Mouse (Mus musculus) neural tube, embryonic 13.5 days (tissue): ENCODE results near the gene Qrfpr. TPM values are rescaled to one million over a fixed set of nuclear protein-coding genes. Genes with fewer than 3 reads are reported as not detected.

Source experiments
- ATAC-seq: fragments of 200-750 bp; cut with Nextera tagmentation; 2 replicates; pipeline ENCODE4 v1.8.0; 2017; ENCODE audit warnings: low read depth, mild to moderate bottlenecking, moderate TSS enrichment, moderate library complexity
- H3K27ac ChIP-seq: fragments of 300-500 bp; sonication (generic); replicated peaks from 2 replicates; pipeline ENCODE4 v1.5.1; 2015; ENCODE audit warnings: moderate library complexity, mild to moderate bottlenecking, inconsistent platforms
- H3K27me3 ChIP-seq: fragments of 300-500 bp; sonication (generic); 2 replicates; pipeline ENCODE4 v1.6.1; 2015; ENCODE audit warnings: mild to moderate bottlenecking, inconsistent platforms
- H3K36me3 ChIP-seq: fragments of 300-500 bp; sonication (generic); 2 replicates; pipeline ENCODE4 v1.6.1; 2015; ENCODE audit warnings: mild to moderate bottlenecking, inconsistent platforms
- H3K4me1 ChIP-seq: fragments of 300-500 bp; sonication (generic); replicated peaks from 2 replicates; pipeline ENCODE4 v1.6.1; 2015; ENCODE audit warnings: inconsistent platforms
- H3K4me2 ChIP-seq: fragments of 300-500 bp; sonication (generic); 2 replicates; pipeline ENCODE4 v1.6.1; 2015; ENCODE audit warnings: inconsistent platforms, mild to moderate bottlenecking, moderate library complexity
- H3K4me3 ChIP-seq: fragments of 300-500 bp; sonication (generic); 2 replicates; pipeline ENCODE4 v1.5.1; 2015; ENCODE audit warnings: mild to moderate bottlenecking, inconsistent platforms
- H3K9ac ChIP-seq: fragments of 300-500 bp; sonication (generic); 2 replicates; pipeline ENCODE4 v1.6.1; 2015; ENCODE audit warnings: moderate library complexity, mild to moderate bottlenecking, inconsistent platforms
- H3K9me3 ChIP-seq: fragments of 300-500 bp; sonication (generic); 2 replicates; pipeline ENCODE4 v1.6.1; 2016; ENCODE audit warnings: inconsistent platforms
- WGBS: fragments of 180-500 bp; shearing (Covaris S2); methylation state at CpG from one replicate; pipeline ENCODE4 v1.1.7; 2015; 5-methylcytosine and 5-hydroxymethylcytosine counted together
- polyA plus RNA-seq: library from polyadenylated mRNA; unstranded; fragments of >200 nt; fragmentation: Nextera tagmentation; extraction: Ambion mirVana; gene quantifications from 2 replicates; pipeline ENCODE4 v1.2.1, GENCODE M21; 2015

The Qrfpr gene
- polyA plus RNA-seq, 1 experiment from 2014 or later, result 0.59 TPM

GRCm38 (mm10) chr3:36207520-36208264 is 14.4 kb downstream of the Qrfpr start:
- Histone ChIP-seq H3K9me3 (no peaks in the 10 kb centered on the region), H3K4me2 (no peak overlapping the region), H3K4me3 (no peak overlapping the region), H3K27me3 (no peaks in the 10 kb centered on the region), H3K36me3 (no peaks in the 10 kb centered on the region), H3K4me1 (no peaks in the 10 kb centered on the region), H3K9ac (no peak overlapping the region), H3K27ac (no peak overlapping the region)
- WGBS, result 72% methylated on average over 19 of the region's 19 CpGs
- ATAC-seq, result no peak

- Histone ChIP-seq H3K4me3 (no peak overlapping the region), H3K27ac (no peak overlapping the region), H3K9me3 (no peaks in the 10 kb centered on the region), H3K4me2 (no peak overlapping the region), H3K36me3 (no peaks in the 10 kb centered on the region), H3K27me3 (no peaks in the 10 kb centered on the region), H3K4me1 (no peaks in the 10 kb centered on the region), H3K9ac (no peak overlapping the region)
- ATAC-seq, result no peak
- 78% methylated on average over 7 of the region's 7 CpGs for WGBS
Measured at GRCm38 (mm10) chr3:36202932-36203331, 19.2 kb downstream of the Qrfpr start.

GRCm38 (mm10) chr3:36201098-36201497 is 21.0 kb downstream of the Qrfpr start:
- Histone ChIP-seq H3K9me3 (no peaks in the 10 kb centered on the region), H3K4me1 (no peaks in the 10 kb centered on the region), H3K27ac (no peak overlapping the region), H3K4me3 (no peak overlapping the region), H3K27me3 (no peaks in the 10 kb centered on the region), H3K9ac (no peak overlapping the region), H3K4me2 (no peak overlapping the region), H3K36me3 (no peaks in the 10 kb centered on the region)
- WGBS, result 70% methylated on average over 5 of the region's 5 CpGs
- no peak for ATAC-seq

DNA sequence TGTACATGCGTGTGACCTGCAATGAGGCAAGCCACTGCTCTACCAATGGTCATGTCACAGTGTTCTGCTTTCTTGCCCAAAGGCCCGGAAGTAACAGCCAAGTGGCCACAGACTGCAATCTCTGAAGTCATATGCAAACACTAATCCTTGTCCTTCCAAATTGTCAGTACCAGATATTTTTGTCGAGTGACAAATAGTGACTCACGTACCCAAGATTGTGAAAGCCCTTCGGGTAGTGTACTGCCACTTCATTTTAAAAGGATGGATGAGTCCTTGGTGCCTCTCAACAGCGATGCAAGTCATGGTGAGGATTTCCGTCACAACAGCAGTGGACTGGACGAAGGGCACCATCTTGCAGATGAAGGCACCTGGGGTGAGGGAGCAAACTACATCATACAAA is 32.9 kb downstream of the Qrfpr start:
- no peak overlapping the region for H3K4me3 ChIP-seq
- ATAC-seq, result no peak
- WGBS, result 92% methylated on average over 8 of the region's 8 CpGs
- H3K9me3 ChIP-seq, result no peaks in the 10 kb centered on the region
- no peak overlapping the region for H3K9ac ChIP-seq
- H3K27me3 ChIP-seq, result no peaks in the 10 kb centered on the region
- H3K4me1 ChIP-seq, result no peaks in the 10 kb centered on the region
- H3K4me2 ChIP-seq, result no peak overlapping the region
- H3K27ac ChIP-seq, result no peak overlapping the region
- no peaks in the 10 kb centered on the region for H3K36me3 ChIP-seq

GRCm38 (mm10) chr3:36186510-36186909 is 35.6 kb downstream of the Qrfpr start:
- 88% methylated on average over 4 of the region's 4 CpGs for WGBS

DNA sequence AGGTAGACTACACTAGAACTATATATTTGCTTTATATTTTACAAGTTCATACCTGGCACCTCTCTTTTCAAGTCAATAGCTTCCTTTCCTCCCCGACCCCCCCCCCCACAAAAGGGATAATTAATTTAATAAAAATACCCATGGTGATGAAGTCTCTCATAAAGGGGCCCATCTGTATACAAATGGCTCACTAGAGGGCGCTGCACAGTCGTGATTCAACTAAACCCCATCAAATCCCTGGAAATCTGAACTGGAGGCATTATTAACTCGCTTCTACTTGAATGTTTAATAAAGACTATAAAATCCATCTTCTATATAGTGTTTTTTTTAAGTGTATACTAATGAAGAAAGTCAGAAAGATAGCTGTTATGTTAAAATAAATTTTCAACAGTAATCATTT is 40.6 kb downstream of the Qrfpr start:
- Histone ChIP-seq H3K27ac (no peak overlapping the region), H3K27me3 (no peaks in the 10 kb centered on the region), H3K9me3 (no peaks in the 10 kb centered on the region), H3K4me2 (no peak overlapping the region), H3K9ac (no peak overlapping the region), H3K36me3 (no peaks in the 10 kb centered on the region), H3K4me3 (no peak overlapping the region), H3K4me1 (no peaks in the 10 kb centered on the region)
- WGBS, result 7% methylated on average over 4 of the region's 4 CpGs
- no peak for ATAC-seq

More at GRCm38 (mm10) chr3:36186510-36186909, 35.6 kb downstream of the Qrfpr start:
- ATAC-seq, result no peak
- Histone ChIP-seq H3K36me3 (no peaks in the 10 kb centered on the region), H3K27me3 (no peaks in the 10 kb centered on the region), H3K9me3 (no peaks in the 10 kb centered on the region), H3K4me2 (no peak overlapping the region), H3K9ac (no peak overlapping the region), H3K4me3 (no peak overlapping the region), H3K27ac (no peak overlapping the region), H3K4me1 (no peaks in the 10 kb centered on the region)

- Histone ChIP-seq H3K4me2 (no peak overlapping the region), H3K9ac (no peak overlapping the region), H3K9me3 (no peaks in the 10 kb centered on the region), H3K4me3 (no peak overlapping the region), H3K27ac (no peak overlapping the region), H3K36me3 (peaks cover 10% of the 10 kb centered on the region), H3K27me3 (no peaks in the 10 kb centered on the region), H3K4me1 (no peaks in the 10 kb centered on the region)
- ATAC-seq, result no peak
- WGBS, result 97% methylated on average over 2 of the region's 2 CpGs
Measured at GRCm38 (mm10) chr3:36173761-36174160, 48.4 kb downstream of the Qrfpr start.

- ATAC-seq, result no peak
- Histone ChIP-seq H3K4me1 (no peaks in the 10 kb centered on the region), H3K36me3 (peaks cover 30% of the 10 kb centered on the region), H3K9me3 (no peaks in the 10 kb centered on the region), H3K4me3 (no peak overlapping the region), H3K27ac (no peak overlapping the region), H3K4me2 (no peak overlapping the region), H3K27me3 (no peaks in the 10 kb centered on the region), H3K9ac (no peak overlapping the region)
- WGBS, result 96% methylated on average over 1 of the region's 1 CpGs
Measured at GRCm38 (mm10) chr3:36171348-36171747, 50.8 kb downstream of the Qrfpr start.

GRCm38 (mm10) chr3:36170670-36171210 is 51.4 kb downstream of the Qrfpr start:
- Histone ChIP-seq H3K9me3 (peaks cover 1% of the 10 kb centered on the region; the same call in 1 of the 2 replicates), H3K4me2 (no peak overlapping the region), H3K27ac (no peak overlapping the region), H3K36me3 (peaks cover 36% of the 10 kb centered on the region), H3K27me3 (no peaks in the 10 kb centered on the region), H3K9ac (no peak overlapping the region), H3K4me3 (no peak overlapping the region), H3K4me1 (no peaks in the 10 kb centered on the region)
- WGBS, result 94% methylated on average over 1 of the region's 1 CpGs
- ATAC-seq, result no peak

- Histone ChIP-seq H3K9me3 (peaks cover 8% of the 10 kb centered on the region; the same call in 1 of the 2 replicates), H3K36me3 (peaks cover 11% of the 10 kb centered on the region), H3K9ac (no peak overlapping the region), H3K27ac (no peak overlapping the region), H3K4me1 (peaks cover 34% of the 10 kb centered on the region), H3K27me3 (no peaks in the 10 kb centered on the region), H3K4me2 (no peak overlapping the region), H3K4me3 (no peak overlapping the region)
- ATAC-seq, result no peak
- WGBS, result 29% methylated on average over 5 of the region's 5 CpGs
Measured at GRCm38 (mm10) chr3:36155268-36155667, 66.8 kb downstream of the Qrfpr start.

DNA sequence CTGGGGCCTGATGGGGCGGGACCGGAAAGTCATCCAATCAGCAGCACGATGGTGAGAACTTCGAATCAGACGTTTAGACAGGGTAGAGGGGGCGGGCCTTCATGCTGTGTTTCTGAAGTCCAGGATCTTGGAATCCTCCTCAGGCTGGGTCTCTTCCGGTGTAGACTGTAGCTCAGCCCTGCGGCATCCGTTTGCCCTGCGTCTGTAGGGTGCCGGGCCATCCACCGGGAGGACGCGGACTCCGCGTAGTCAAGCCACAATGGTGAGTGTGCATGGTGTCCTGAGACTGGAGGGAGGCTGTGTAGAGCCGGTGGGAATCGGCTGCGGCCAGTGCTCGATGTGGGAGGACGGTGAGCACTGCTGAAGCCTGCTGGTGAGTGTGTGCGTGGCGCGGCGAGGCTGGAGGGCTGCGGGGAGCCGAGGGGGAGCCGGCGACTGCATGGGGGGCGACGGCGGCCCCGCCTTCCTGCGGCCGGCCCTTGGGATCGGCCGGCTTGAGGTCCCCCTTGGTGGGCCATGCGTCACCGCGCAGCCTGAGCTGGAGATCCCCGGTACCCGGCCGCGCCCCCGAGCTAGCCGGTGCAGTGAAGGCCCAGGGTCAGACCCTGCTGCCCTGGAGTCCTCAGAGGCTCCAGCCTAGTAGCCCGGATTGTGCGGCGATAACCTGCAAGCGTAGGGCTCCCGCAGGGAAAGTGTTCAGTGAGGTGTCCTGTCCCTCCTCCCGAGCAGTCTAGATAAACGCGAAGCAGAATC is 71.0 kb downstream of the Qrfpr start, which contains the start of gene D3Ertd254e:
Gene D3Ertd254e, plus strand, starts transcription at position 84 of the 753 bp plus-strand sequence.
- Histone ChIP-seq H3K9me3 (no peaks in the 10 kb centered on the region), H3K4me1 (peaks cover 34% of the 10 kb centered on the region), H3K36me3 (no peaks in the 10 kb centered on the region), H3K4me3 (peak within 1 kb of the TSS; percentile 98), H3K27ac (peak within 1 kb of the TSS; percentile 94), H3K9ac (peak within 1 kb of the TSS; percentile 98), H3K4me2 (peak within 1 kb of the TSS; percentile 71), H3K27me3 (no peaks in the 10 kb centered on the region)
- WGBS, result under 1% methylated on average over 53 of the region's 54 CpGs
- peak; percentile 100 for ATAC-seq

- 7% methylated on average over 1 of the region's 1 CpGs for WGBS
Measured at GRCm38 (mm10) chr3:36150537-36150933, 71.6 kb downstream of the Qrfpr start.

More at GRCm38 (mm10) chr3:36150537-36150933, 71.6 kb downstream of the Qrfpr start:
- Histone ChIP-seq H3K27ac (no peak overlapping the region), H3K4me1 (peaks cover 33% of the 10 kb centered on the region), H3K4me2 (peak overlapping the region; percentile 71), H3K27me3 (no peaks in the 10 kb centered on the region), H3K36me3 (no peaks in the 10 kb centered on the region), H3K9ac (no peak overlapping the region), H3K4me3 (peak overlapping the region; percentile 98), H3K9me3 (no peaks in the 10 kb centered on the region)
- no peak for ATAC-seq
